Mouse (Mus musculus) macrophage (primary cell): ENCODE data around the gene Alg9. TPM values are rescaled to one million over a fixed set of nuclear protein-coding genes. Genes with fewer than 3 reads are reported as not detected.

Experiments
- H3K27ac ChIP-seq: fragments of 350-480 bp; formaldehyde crosslinking; 2 replicates; pipeline ENCODE4 v1.9.0; 2021
- H3K36me3 ChIP-seq: fragments of 350-480 bp; formaldehyde crosslinking; 2 replicates; pipeline ENCODE4 v1.9.0; 2021; ENCODE audit errors: inconsistent target
- H3K4me3 ChIP-seq: fragments of 350-480 bp; formaldehyde crosslinking; 2 replicates; pipeline ENCODE4 v1.9.0; 2021; ENCODE audit errors: inconsistent target
- H3K79me2 ChIP-seq: fragments of 350-480 bp; formaldehyde crosslinking; 2 replicates; pipeline ENCODE4 v1.9.0; 2021; ENCODE audit errors: inconsistent target
- WGBS: methylation state at CpG from one replicate; pipeline ENCODE4 v1.1.7; 2026; ENCODE audit warnings: inconsistent platforms; ENCODE audit not compliant: missing documents; 5-methylcytosine and 5-hydroxymethylcytosine counted together
- polyA plus RNA-seq: library from polyadenylated mRNA; stranded (reverse); fragments of 250-400 nt; gene quantifications from 3 replicates; pipeline ENCODE4 v1.2.4, GENCODE M21; 2018; ENCODE audit warnings: inconsistent platforms

Gene Alg9
- polyA plus RNA-seq, 1 experiment from 2014 or later = 15.5 TPM

GRCm38 (mm10) chr9:50886870-50887269, 112.1 kb downstream of the Alg9 start:
- Histone ChIP-seq H3K36me3 (peaks cover 11% of the 10 kb centered on the region; the same call in 1 of the 2 replicates), H3K4me3 (no peak overlapping the region), H3K27ac (no peak overlapping the region), H3K79me2 (no peaks in the 10 kb centered on the region)
- WGBS = 100% methylated on average over 1 of the region's 1 CpGs

- H3K36me3 ChIP-seq = peaks cover 11% of the 10 kb centered on the region; the same call in 1 of the 2 replicates
These were observed 112.5 kb downstream of the Alg9 start for GRCm38 (mm10) chr9:50887351-50887750.

GRCm38 (mm10) chr9:50889211-50889610, 114.4 kb downstream of the Alg9 start:
- Histone ChIP-seq H3K4me3 (no peak overlapping the region), H3K36me3 (peaks cover 18% of the 10 kb centered on the region), H3K27ac (no peak overlapping the region), H3K79me2 (no peaks in the 10 kb centered on the region)
- WGBS = 93% methylated on average over 6 of the region's 6 CpGs

More at GRCm38 (mm10) chr9:50887351-50887750, 112.5 kb downstream of the Alg9 start:
- H3K4me3 ChIP-seq = no peak overlapping the region
- 83% methylated on average over 4 of the region's 4 CpGs for WGBS
- H3K79me2 ChIP-seq = no peaks in the 10 kb centered on the region
- no peak overlapping the region for H3K27ac ChIP-seq

GRCm38 (mm10) chr9:50889964-50890363, 115.1 kb downstream of the Alg9 start:
- WGBS = 72% methylated on average over 4 of the region's 4 CpGs
- no peak overlapping the region for H3K27ac ChIP-seq
- H3K36me3 ChIP-seq = peaks cover 25% of the 10 kb centered on the region
- H3K79me2 ChIP-seq = no peaks in the 10 kb centered on the region
- no peak overlapping the region for H3K4me3 ChIP-seq

- 85% methylated on average over 3 of the region's 3 CpGs for WGBS
- peaks cover 31% of the 10 kb centered on the region for H3K36me3 ChIP-seq
These were observed 115.8 kb downstream of the Alg9 start for GRCm38 (mm10) chr9:50890494-50891090.

More at GRCm38 (mm10) chr9:50890494-50891090, 115.8 kb downstream of the Alg9 start:
- H3K27ac ChIP-seq = no peak overlapping the region
- H3K4me3 ChIP-seq = no peak overlapping the region
- no peaks in the 10 kb centered on the region for H3K79me2 ChIP-seq

Other genes starting within 250 kb of the Alg9 start
- gene Pts, start 246.3 kb upstream of the Alg9 start, polyA plus RNA-seq = 36.6 to 64.4 TPM (median 48.4 TPM) in 3 replicates
- 44.2 to 59.1 TPM (median 54.5 TPM) in 3 replicates for gene Il18, start 220.2 kb upstream of the Alg9 start, polyA plus RNA-seq
- gene Bco2, start 219.8 kb upstream of the Alg9 start, polyA plus RNA-seq = 2.7 to 3.6 TPM (median 2.9 TPM) in 3 replicates
- gene Tex12, start 213.7 kb upstream of the Alg9 start, polyA plus RNA-seq = not detected in 3 replicates
- gene Sdhd, start 171.2 kb upstream of the Alg9 start, polyA plus RNA-seq = 84.1 to 152 TPM (median 148 TPM) in 3 replicates
- gene Timm8b, start 171.1 kb upstream of the Alg9 start, polyA plus RNA-seq = 108 to 125 TPM (median 123 TPM) in 3 replicates
- 0.34 to 1.1 TPM (median 0.45 TPM) in 3 replicates for gene Pih1d2, start 157.7 kb upstream of the Alg9 start, polyA plus RNA-seq
- 17.0 to 40.6 TPM (median 19.3 TPM) in 3 replicates for gene Nkapd1, start 157.6 kb upstream of the Alg9 start, polyA plus RNA-seq
- 17.0 to 33.3 TPM (median 24.8 TPM) in 3 replicates for gene Dlat, start 115.2 kb upstream of the Alg9 start, polyA plus RNA-seq
- 0.03 TPM in 1 of 3 replicates, not detected in the others for gene Dixdc1, start 35.5 kb upstream of the Alg9 start, polyA plus RNA-seq
- not detected in 3 replicates for gene 2310030G06Rik, start 28.5 kb upstream of the Alg9 start, polyA plus RNA-seq
- 0.48 to 0.95 TPM (median 0.95 TPM) in 3 replicates for gene Cryab, start 23.7 kb upstream of the Alg9 start, polyA plus RNA-seq
- not detected in 3 replicates for gene Hspb2, start 22.7 kb upstream of the Alg9 start, polyA plus RNA-seq
- gene Fdxacb1, start 6.8 kb upstream of the Alg9 start, polyA plus RNA-seq = 2.4 to 5.8 TPM (median 2.7 TPM) in 3 replicates
- gene 1110032A03Rik, start 501 bp downstream of the Alg9 start, polyA plus RNA-seq = 11.0 to 58.1 TPM (median 28.0 TPM) in 3 replicates
- gene Ppp2r1b, start 70.3 kb downstream of the Alg9 start, polyA plus RNA-seq = 14.4 to 23.7 TPM (median 14.9 TPM) in 3 replicates
- 8.4 to 15.8 TPM (median 12.2 TPM) in 3 replicates for gene Sik2, start 234.1 kb downstream of the Alg9 start, polyA plus RNA-seq